Mouse (Mus musculus) CD4-positive, CD25-positive, alpha-beta regulatory T cell, adult 2 months (primary cell): ENCODE measurements around the gene 5730522E02Rik.

Experiments used
- DNase-seq: peaks from one replicate; pipeline ENCODE4 v3.0.0-alpha.2; 2012; ENCODE audit warnings: low read depth, low spot score

The 5730522E02Rik gene

GRCm38 (mm10) chr11:26004018-26004417, 206.5 kb downstream of the 5730522E02Rik start:
- DNase-seq = no peak

- DNase-seq = no peak
Observed at GRCm38 (mm10) chr11:25999738-26000137, 210.8 kb downstream of the 5730522E02Rik start.

- no peak for DNase-seq
Observed at GRCm38 (mm10) chr11:25997469-25997868, 213.1 kb downstream of the 5730522E02Rik start.

GRCm38 (mm10) chr11:25994128-25994527, 216.4 kb downstream of the 5730522E02Rik start:
- no peak for DNase-seq

GRCm38 (mm10) chr11:25992216-25992615, 218.3 kb downstream of the 5730522E02Rik start:
- DNase-seq = no peak

- DNase-seq = no peak
Observed at GRCm38 (mm10) chr11:25978736-25979276, 231.8 kb downstream of the 5730522E02Rik start.

GRCm38 (mm10) chr11:25941504-25941903, 269.1 kb downstream of the 5730522E02Rik start:
- no peak for DNase-seq

GRCm38 (mm10) chr11:25940716-25941294, 269.8 kb downstream of the 5730522E02Rik start:
- DNase-seq = no peak

- DNase-seq = no peak
Observed at GRCm38 (mm10) chr11:25926267-25926666, 284.3 kb downstream of the 5730522E02Rik start.

GRCm38 (mm10) chr11:25902321-25902720, 308.2 kb downstream of the 5730522E02Rik start:
- DNase-seq = no peak

GRCm38 (mm10) chr11:25901666-25902065, 308.9 kb downstream of the 5730522E02Rik start:
- DNase-seq = no peak

GRCm38 (mm10) chr11:25893906-25894305, 316.7 kb downstream of the 5730522E02Rik start:
- DNase-seq = no peak

GRCm38 (mm10) chr11:25872983-25873382, 337.6 kb downstream of the 5730522E02Rik start:
- no peak for DNase-seq

GRCm38 (mm10) chr11:25872317-25872716, 338.2 kb downstream of the 5730522E02Rik start:
- no peak for DNase-seq

GRCm38 (mm10) chr11:25866292-25866691, 344.3 kb downstream of the 5730522E02Rik start:
- no peak for DNase-seq

GRCm38 (mm10) chr11:25862686-25863085, 347.9 kb downstream of the 5730522E02Rik start:
- DNase-seq = peak; percentile 16

GRCm38 (mm10) chr11:25856629-25857568, 353.7 kb downstream of the 5730522E02Rik start:
- no peak for DNase-seq

- DNase-seq = no peak
Observed at GRCm38 (mm10) chr11:25855794-25856193, 354.8 kb downstream of the 5730522E02Rik start.

- DNase-seq = no peak
Observed at GRCm38 (mm10) chr11:25854216-25854615, 356.3 kb downstream of the 5730522E02Rik start.

- DNase-seq = no peak
Observed at GRCm38 (mm10) chr11:25853032-25853431, 357.5 kb downstream of the 5730522E02Rik start.

- no peak for DNase-seq
Observed at GRCm38 (mm10) chr11:25848824-25849644, 361.5 kb downstream of the 5730522E02Rik start.

GRCm38 (mm10) chr11:25838451-25838850, 372.1 kb downstream of the 5730522E02Rik start:
- DNase-seq = no peak
